Mouse (Mus musculus): Measurements from ENCODE around the gene Rhof. TPM values are rescaled to one million over a fixed set of nuclear protein-coding genes. Genes with fewer than 3 reads are reported as not detected.

The Rhof gene
- polyA plus RNA-seq, 1 experiment: 0.38 TPM

DNA sequence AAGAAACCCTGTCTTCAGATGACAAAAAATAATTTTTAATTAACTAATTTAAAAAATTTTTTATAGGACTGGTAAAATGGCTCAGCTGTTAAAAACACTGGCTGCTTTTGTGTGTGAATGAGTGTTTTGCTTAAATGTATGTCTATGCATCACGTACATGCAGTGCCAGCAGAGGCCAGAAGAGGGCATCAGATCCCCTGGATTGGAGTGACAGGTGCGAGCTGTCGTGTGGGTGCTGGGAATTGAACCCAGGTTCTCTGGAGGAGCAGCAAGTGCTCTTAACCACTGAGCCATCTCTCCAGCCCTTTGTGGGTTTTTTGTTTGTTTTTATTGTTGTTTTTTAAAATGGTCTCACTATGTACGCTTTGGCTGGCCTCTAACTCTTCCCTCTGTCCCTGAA is 10.3 kb downstream of the Rhof start:
- Histone ChIP-seq H3K36me3 (ENCODE audit: control insufficient read depth) (peaks cover 52% of the 10 kb centered on the region), H3K4me3 (replicated peaks) (no peak overlapping the region), H3K27me3 (ENCODE audit: control insufficient read depth) (no peaks in the 10 kb centered on the region), H3K4me1 (ENCODE audit: control insufficient read depth) (peaks cover 47% of the 10 kb centered on the region), H3K9me3 (ENCODE audit: control insufficient read depth, low read length) (peaks cover 2% of the 10 kb centered on the region; the same call in 1 of the 2 replicates)
- TF ChIP-seq TAL1 (IDR thresholded peaks at IDR 0.05; ENCODE audit: low read length) (no peak), GATA1 (IDR thresholded peaks at IDR 0.05; ENCODE audit: low read length) (no peak)

DNA sequence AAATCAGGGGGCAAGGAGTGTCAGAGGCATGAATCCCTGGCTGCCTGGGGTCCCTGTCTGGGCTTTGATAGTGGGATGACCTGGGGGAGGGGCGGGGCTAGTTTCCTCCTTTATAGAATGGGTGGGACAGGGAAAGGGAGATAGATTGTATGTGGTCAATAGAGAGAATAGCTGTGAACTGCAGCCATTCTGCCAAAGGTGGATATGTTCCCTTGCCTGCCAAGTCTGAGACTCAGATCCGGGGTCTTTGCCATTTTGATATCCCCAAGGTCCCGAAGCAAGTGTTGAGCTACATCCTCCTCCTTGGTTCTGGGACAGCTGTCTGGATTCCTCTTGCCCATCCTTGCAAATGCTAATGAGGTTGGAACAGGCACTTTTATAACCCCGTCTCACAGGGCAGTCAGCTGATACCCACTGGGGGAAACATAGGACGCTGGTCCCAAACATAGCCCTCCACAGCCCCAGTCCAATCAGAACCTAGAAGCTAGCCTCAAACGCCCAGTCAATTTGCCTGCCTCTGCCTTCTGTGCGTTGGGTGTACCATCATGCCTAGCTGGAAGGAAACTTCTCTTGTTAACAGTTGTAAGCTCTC is 11.8 kb downstream of the Rhof start:
- H3K36me3 ChIP-seq (ENCODE audit: control insufficient read depth): peaks cover 66% of the 10 kb centered on the region
- peaks cover 2% of the 10 kb centered on the region; the same call in 1 of the 2 replicates for H3K9me3 ChIP-seq (ENCODE audit: control insufficient read depth, low read length)
- no peak overlapping the region for H3K4me3 ChIP-seq (replicated peaks)
- TF ChIP-seq GATA1 (IDR thresholded peaks at IDR 0.05; ENCODE audit: low read length) (no peak), TAL1 (IDR thresholded peaks at IDR 0.05; ENCODE audit: low read length) (no peak)
- H3K4me1 ChIP-seq (ENCODE audit: control insufficient read depth): peaks cover 40% of the 10 kb centered on the region
- H3K27me3 ChIP-seq (ENCODE audit: control insufficient read depth): no peaks in the 10 kb centered on the region

DNA sequence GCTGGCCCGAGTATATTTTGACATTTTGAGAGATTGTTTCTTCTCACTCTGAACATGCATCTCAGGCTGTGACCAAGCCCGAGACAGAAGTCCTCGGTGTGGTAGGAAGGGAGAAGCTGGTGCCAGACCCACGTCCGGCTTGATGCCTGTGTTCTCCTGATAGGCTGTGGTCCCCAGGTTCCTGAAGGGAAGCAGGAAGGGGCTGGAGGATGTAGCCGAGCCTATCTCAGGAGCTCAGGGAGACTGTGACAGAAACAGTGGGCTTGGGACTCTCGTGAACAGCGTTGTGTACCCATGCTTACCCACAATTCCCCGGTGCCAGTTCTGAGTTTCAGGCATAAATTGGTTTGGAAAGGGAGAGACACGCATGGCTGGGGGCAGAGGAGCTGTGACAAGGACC is 13.7 kb downstream of the Rhof start:
- Histone ChIP-seq H3K4me1 (ENCODE audit: control insufficient read depth) (peaks cover 25% of the 10 kb centered on the region), H3K27me3 (ENCODE audit: control insufficient read depth) (no peaks in the 10 kb centered on the region), H3K36me3 (ENCODE audit: control insufficient read depth) (peaks cover 84% of the 10 kb centered on the region), H3K4me3 (replicated peaks) (no peak overlapping the region), H3K9me3 (ENCODE audit: control insufficient read depth, low read length) (peaks cover 2% of the 10 kb centered on the region; the same call in 1 of the 2 replicates)
- TF ChIP-seq GATA1 (IDR thresholded peaks at IDR 0.05; ENCODE audit: low read length): no peak
- TF ChIP-seq TAL1 (IDR thresholded peaks at IDR 0.05; ENCODE audit: low read length): no peak

DNA sequence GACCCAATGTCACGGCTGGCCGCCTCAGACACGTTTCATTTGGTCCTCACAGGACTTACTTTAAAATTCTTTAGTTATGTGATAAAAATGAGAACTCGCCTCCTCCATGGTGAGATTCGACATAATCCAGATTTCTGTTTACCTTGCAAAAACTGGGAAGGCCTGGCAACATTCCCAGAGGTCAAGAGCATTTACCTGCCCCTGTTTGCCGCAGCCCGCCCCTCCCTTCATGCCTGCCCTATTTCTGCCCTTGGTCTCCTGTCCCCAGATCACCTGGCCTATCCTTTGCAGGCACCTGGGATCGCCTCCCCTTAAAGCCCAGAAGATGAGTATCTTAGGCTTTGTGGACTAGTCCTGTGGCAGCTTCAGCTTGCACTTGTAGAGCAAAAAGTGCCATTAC is 14.7 kb downstream of the Rhof start:
- peaks cover 2% of the 10 kb centered on the region; the same call in 1 of the 2 replicates for H3K9me3 ChIP-seq (ENCODE audit: control insufficient read depth, low read length)
- peaks cover 84% of the 10 kb centered on the region for H3K36me3 ChIP-seq (ENCODE audit: control insufficient read depth)
- no peak overlapping the region for H3K4me3 ChIP-seq (replicated peaks)
- no peaks in the 10 kb centered on the region for H3K27me3 ChIP-seq (ENCODE audit: control insufficient read depth)
- H3K4me1 ChIP-seq (ENCODE audit: control insufficient read depth): peaks cover 20% of the 10 kb centered on the region
- TF ChIP-seq GATA1 (IDR thresholded peaks at IDR 0.05; ENCODE audit: low read length): no peak
- no peak for TF ChIP-seq TAL1 (IDR thresholded peaks at IDR 0.05; ENCODE audit: low read length)

GRCm38 (mm10) chr5:123117257-123117656 is 15.2 kb downstream of the Rhof start:
- Histone ChIP-seq H3K27me3 (ENCODE audit: control insufficient read depth) (no peaks in the 10 kb centered on the region), H3K4me3 (replicated peaks) (no peak overlapping the region), H3K9me3 (ENCODE audit: control insufficient read depth, low read length) (peaks cover 2% of the 10 kb centered on the region; the same call in 1 of the 2 replicates), H3K4me1 (ENCODE audit: control insufficient read depth) (peaks cover 20% of the 10 kb centered on the region), H3K36me3 (ENCODE audit: control insufficient read depth) (peaks cover 81% of the 10 kb centered on the region)
- TF ChIP-seq TAL1 (IDR thresholded peaks at IDR 0.05; ENCODE audit: low read length) (no peak), GATA1 (IDR thresholded peaks at IDR 0.05; ENCODE audit: low read length) (no peak)

DNA sequence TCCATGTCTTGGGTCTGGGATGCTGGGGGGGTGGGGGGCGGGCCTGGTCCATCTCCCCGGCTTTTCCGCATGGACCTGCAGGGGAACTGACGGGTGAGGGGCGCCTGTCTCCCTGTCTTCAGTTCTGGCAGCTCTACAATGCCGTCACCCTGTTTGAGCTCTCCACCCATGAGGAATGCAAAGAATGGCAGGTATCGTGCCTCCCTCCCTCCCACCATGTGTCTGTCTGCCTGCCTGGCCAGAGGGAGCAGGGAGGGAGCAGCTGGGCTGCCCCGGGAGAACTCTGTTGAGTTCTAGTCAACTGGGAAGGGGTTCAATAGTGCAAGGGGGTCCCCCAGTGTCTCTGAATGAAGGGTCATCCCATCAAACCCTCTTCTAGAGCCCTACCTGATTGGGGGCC is 16.4 kb downstream of the Rhof start:
- H3K4me1 ChIP-seq (ENCODE audit: control insufficient read depth): peaks cover 20% of the 10 kb centered on the region
- H3K27me3 ChIP-seq (ENCODE audit: control insufficient read depth): no peaks in the 10 kb centered on the region
- H3K4me3 ChIP-seq (replicated peaks): no peak overlapping the region
- H3K36me3 ChIP-seq (ENCODE audit: control insufficient read depth): peaks cover 89% of the 10 kb centered on the region
- no peak for TF ChIP-seq TAL1 (IDR thresholded peaks at IDR 0.05; ENCODE audit: low read length)
- no peak for TF ChIP-seq GATA1 (IDR thresholded peaks at IDR 0.05; ENCODE audit: low read length)
- H3K9me3 ChIP-seq (ENCODE audit: control insufficient read depth, low read length): no peaks in the 10 kb centered on the region

GRCm38 (mm10) chr5:123114924-123115323 is 17.6 kb downstream of the Rhof start:
- Histone ChIP-seq H3K27me3 (ENCODE audit: control insufficient read depth) (no peaks in the 10 kb centered on the region), H3K9me3 (ENCODE audit: control insufficient read depth, low read length) (no peaks in the 10 kb centered on the region), H3K36me3 (ENCODE audit: control insufficient read depth) (peaks cover 89% of the 10 kb centered on the region), H3K4me3 (replicated peaks) (no peak overlapping the region), H3K4me1 (ENCODE audit: control insufficient read depth) (peaks cover 13% of the 10 kb centered on the region)
- TF ChIP-seq TAL1 (IDR thresholded peaks at IDR 0.05; ENCODE audit: low read length) (no peak), GATA1 (IDR thresholded peaks at IDR 0.05; ENCODE audit: low read length) (no peak)

DNA sequence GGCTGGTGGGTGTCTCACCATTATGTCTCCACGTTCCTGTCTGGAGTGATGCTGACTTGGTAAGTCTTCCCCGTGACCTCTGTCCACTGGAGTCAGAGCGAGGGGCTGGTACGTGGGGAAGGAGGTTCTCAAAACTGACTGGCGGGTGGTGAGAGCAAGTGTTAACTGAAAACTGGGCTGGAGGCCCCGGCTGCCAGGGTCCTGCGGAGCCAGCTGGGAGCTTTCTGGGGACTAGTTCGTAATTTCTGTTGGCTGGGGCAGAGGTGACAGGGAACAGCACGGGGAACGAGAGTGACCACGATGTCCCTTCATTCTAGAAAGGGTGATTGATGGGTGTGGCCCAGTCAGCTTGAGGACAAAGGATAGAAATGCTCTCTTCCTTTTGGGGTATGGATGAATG is 18.4 kb downstream of the Rhof start:
- Histone ChIP-seq H3K9me3 (ENCODE audit: control insufficient read depth, low read length) (no peaks in the 10 kb centered on the region), H3K36me3 (ENCODE audit: control insufficient read depth) (peaks cover 91% of the 10 kb centered on the region), H3K4me1 (ENCODE audit: control insufficient read depth) (peaks cover 16% of the 10 kb centered on the region), H3K27me3 (ENCODE audit: control insufficient read depth) (no peaks in the 10 kb centered on the region), H3K4me3 (replicated peaks) (no peak overlapping the region)
- TF ChIP-seq GATA1 (IDR thresholded peaks at IDR 0.05; ENCODE audit: low read length) (no peak), TAL1 (IDR thresholded peaks at IDR 0.05; ENCODE audit: low read length) (no peak)

DNA sequence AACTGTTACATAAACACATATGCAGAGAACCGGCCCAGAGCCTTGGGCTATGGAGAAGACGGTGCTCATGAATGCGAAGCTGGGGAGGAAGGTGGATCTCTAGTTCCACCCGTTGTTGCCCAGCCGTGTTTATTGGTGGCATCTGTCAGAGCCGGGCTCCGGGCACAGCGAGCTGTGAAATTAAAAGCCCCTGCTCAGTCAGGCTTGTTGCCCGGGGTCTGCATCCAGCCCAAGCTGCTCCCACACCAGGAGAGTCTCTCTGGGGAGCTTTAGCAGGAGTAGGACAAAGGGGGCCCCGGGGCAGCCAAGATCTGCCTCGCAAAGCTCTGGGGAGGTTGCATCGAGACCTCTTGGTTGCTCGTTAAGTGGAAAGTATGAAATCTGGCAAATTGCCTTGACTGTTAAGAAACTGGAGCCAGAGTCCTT is 22.2 kb downstream of the Rhof start:
- Histone ChIP-seq H3K27me3 (ENCODE audit: control insufficient read depth) (no peaks in the 10 kb centered on the region), H3K4me1 (ENCODE audit: control insufficient read depth) (peaks cover 14% of the 10 kb centered on the region), H3K4me3 (replicated peaks) (no peak overlapping the region), H3K9me3 (ENCODE audit: control insufficient read depth, low read length) (no peaks in the 10 kb centered on the region), H3K36me3 (ENCODE audit: control insufficient read depth) (peaks cover 90% of the 10 kb centered on the region)
- TF ChIP-seq TAL1 (IDR thresholded peaks at IDR 0.05; ENCODE audit: low read length) (no peak), GATA1 (IDR thresholded peaks at IDR 0.05; ENCODE audit: low read length) (no peak)
